Mouse (Mus musculus) T-helper 2 cell (primary cell): ENCODE measurements around the gene Mctp1.
"Not testable (repeated sequence)": the region's sequence is repeated elsewhere in the genome, so short reads cannot be mapped to it uniquely, and the experiment has no call there.

Experiments
- in situ Hi-C: fragments of 300-600 bp; cut with MboI, MseI; formaldehyde crosslinking; loops from one replicate; pipeline ENCODE4 v1.15.1; 2025; ENCODE audit warnings: high pct_unique_total_duplicates

The Mctp1 gene

DNA sequence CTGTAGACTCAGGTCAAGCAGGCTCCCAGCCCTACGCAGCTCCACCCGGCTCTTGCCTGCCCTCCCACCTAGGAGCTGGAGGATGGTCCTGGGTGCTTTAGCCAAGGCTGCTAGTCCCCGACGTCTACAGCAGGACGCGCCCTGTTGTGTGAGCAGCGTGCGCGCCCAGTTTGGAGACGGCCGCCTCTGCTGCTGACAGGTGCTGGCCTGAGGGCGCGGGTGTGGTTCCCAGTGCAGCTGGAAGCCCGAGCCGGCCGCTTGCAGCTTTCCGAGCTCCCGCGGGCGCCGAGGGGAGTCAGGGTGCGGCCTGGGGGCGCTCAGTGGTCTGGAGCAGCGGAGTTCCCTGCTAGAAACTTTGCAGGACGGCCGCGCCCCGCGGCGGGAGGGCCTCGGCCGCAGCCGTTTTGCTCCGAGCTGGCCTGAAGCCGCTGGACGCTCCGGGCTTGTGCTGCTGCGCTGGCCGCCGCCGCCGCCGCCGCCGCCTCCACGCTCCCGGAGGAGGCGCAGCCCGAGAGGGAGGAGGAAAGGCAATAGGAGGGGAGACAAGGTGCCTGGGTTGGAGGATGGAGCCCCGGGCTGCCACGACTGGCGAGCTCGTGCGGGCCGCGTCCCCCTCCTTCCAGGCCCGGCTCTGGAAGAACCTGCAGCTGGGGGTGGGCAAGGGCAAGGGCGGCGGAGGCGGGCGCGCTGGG lies at the start of gene Mctp1:
Mctp1 (plus strand) TSS at position 564 of the 692 bp plus-strand sequence.
- in situ Hi-C loops, result no loop called here

DNA sequence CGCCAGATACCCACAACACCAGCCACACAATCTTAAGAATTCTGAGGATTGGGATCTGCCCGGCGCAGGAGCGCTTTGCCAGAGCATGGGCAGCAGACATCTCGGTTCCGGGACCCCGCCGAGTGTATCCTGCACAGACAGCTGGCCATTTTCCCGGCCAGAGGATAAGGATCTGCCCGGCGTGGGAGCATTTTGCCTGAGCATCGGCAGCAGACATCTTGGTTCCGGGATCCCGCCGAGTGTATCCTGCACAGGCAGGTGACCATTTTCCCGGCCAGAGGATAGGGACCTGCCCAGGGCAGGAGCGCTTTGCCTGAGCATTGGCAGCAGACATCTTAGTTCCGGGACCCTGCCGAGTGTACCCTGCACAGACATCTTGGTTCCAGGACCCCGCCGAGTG lies 38.4 kb upstream of the Mctp1 start:
- in situ Hi-C loops, result not testable (repeated sequence)

DNA sequence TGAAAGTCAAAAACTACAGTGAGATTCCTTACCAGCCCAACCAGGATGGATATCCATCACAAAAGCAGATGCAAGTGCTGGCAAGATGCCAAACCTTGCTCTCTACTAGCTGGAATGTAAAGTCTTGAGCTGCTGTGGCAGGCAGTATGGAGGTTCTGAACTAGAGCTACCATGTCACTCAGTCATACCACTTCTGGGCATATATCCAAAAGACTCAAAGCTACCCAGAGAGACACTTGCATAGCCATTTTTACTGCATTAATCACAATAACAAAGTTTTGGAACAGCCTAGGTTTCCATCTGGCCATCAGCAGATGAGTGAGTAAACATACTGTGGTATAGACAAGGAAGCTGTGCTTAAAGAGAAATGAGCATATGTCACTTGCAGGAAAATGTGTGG lies 25.6 kb upstream of the Mctp1 start:
- in situ Hi-C loops, result no loop called here

DNA sequence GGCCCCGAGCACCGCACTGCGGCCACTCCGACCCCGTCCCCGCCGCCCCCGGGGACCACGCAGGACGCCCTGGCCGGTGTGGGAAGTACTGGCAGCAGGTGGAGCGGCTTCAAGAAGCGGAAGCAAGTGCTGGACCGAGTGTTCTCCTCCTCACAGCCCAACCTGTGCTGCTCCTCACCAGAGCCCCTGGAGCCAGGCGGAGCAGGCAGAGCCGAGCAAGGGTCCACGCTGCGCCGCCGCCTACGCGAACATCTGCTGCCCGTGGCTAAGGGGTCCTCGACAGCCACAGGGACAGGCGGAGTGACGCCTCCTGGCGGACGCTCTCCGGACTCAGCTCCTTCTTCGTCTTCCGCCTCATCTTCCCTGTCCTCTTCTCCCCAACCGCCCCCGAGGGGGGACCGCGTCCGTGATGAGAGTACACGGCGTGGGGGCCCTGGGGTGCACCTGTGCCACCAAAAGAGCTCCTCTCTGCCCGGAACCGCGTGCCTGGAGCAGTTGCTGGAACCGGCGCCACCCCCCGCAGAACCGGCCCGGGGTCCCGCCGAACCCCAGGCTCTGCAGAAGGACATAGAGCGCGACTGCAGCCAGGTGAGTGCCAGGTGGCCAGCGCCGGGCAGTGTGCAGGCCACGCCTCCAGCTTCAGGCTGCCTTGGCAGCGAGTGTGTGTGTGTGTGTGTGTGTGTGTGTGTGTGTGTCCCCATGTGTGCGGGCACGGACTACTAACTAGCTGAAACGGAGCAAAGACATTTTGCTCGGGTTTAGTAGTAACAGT lies 515 bp downstream of the Mctp1 start:
- in situ Hi-C loops, result no loop called here

DNA sequence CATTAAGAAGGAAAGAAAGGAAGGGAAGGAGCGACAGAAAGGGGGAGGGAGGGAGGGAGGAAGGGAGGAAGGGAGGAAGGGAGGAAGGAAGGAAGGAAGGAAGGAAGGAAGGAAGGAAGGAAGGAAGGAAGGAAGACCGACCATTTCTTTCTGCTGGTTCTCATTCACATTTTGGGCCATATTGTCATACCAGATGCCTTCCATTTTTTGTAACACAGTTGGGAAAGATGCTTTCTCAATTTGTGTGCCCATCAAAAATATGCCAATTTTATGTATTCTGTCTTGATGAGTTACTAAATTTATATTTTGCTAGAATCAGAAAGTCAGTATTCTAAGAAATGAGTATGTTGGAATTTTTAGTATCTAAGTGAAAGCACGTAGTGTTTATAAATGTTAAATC lies 4.3 kb downstream of the Mctp1 start:
- in situ Hi-C loops, result no loop called here

DNA sequence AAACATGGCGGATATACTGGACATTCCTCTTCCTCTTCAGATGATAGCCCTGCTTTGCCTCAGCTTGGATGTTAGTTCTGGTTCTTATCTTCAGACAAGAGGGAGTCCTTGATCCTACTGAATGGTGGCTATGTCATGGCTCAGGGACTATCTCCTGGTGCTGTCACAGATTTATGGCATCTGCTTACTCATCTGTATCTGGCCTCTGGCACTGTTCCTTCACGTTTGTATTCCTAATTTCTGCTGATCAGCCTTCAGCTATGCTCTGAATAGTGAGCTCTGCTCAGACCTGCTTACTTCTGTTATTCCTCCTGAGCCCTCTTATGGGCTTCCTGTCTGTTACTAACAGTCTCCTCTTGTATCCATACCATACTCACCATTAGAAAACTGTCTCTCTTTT lies 7.6 kb downstream of the Mctp1 start:
- in situ Hi-C loops, result no loop called here

DNA sequence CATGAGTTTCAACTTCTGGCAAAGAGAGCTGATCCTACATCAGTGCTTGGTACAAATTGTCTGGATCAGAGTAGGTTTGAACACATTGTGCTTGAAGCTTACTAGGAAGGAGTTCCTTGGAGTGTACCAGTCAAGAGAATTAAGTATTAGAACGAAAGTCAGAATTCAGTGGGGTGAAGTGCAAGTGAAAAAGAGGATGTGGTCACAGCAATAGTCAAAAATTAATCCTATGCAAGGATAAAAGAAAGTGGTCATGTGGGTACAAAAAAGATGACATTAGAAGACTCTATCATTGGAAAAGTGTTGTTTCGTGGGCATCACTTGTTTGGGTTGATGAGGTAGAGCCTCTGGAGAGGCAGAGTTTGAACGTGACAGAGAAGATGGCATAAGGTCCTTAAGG lies 8.8 kb downstream of the Mctp1 start:
- in situ Hi-C loops, result no loop called here

DNA sequence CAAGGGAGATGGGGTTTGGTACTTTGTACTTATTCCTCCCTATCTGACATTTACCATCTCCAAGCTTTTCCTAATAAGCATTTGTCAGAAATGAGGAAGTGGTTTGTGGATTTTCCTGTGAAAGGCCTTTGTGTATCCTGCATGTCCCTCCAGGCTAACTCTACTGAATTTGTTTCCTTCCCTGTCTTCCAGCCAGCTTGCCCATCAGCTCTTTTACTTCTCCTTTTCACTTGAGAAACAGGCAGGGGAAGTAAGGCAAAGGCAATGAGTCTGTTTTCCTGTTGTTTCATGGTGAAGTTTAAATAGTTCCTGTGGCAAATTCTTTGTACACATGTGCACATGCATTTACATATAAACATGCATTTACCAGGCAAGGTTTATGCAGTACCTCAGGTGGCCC lies 11.6 kb downstream of the Mctp1 start:
- in situ Hi-C loops, result no loop called here

DNA sequence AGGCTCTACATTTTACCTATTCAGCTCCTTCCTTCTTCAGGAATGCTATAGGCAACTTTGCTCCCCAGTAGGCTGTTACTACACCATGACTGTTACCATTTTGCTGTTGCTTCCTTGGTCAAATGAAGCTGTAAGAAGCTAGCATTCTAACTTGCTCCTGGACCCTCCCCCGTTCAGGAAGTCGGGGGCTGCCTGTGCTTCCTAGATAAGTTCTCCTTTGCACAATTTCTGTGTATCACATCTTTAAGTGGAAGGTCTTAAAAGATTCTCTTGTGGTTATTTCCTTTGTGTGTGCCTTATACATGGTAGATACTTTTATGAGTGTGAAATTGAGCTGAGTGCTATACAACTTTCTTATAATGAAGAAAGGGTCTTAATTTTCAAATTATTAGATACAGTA lies 25.0 kb downstream of the Mctp1 start:
- in situ Hi-C loops, result no loop called here

DNA sequence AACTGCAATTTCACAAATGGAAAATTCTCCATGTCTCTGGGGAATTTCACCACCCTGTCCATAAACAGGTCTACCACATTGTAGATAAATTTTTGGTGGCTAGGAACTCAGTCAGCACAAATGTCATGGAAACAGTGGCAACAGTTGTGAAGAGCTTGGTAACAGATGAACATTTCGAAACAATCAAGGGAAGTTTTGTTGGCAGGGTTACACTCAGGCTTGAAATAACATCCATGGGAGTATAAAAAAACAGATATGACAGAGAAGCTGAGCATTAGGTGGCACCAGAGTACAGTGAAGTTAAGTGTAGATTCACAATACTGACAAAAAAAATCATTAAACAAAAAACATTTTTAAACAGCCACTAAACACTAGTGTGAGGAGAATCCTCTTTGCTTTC lies 26.3 kb downstream of the Mctp1 start:
- in situ Hi-C loops, result no loop called here

DNA sequence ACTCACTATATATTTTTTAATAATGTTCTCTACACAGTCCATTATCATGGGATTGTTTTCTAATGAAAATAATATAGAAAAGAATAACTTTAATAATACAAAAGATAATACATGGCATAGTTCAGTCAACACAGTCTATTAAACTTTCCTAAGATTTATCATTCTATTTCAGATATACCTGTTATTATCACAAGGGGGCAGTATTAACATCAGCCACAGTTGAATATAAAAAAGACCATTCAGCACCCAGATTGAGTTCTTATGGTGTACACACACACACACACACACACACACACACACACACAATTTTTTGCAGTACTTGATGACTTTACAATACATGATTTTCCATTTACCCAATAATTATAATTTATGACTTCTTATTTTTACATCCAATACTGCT lies 31.0 kb downstream of the Mctp1 start:
- in situ Hi-C loops, result no loop called here

DNA sequence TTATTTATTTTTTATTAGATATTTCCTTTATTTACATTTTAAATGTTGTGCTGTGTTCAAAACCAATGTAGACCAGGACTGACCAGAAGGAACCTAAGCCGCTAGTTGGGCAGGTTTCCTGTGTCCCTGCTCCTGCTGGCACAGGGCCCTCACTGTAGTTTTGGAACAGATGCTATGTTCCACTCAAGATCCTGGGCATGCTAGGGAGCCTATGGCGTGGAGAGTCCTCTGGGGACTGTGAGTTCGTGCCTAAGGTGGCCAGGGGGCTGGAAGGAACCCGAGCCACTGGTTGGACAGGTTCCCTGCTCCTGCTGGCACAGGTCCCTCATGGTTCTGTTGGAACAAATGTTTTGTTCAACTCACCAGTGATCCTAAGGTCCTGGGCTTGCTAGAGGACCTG lies 35.8 kb downstream of the Mctp1 start:
- in situ Hi-C loops, result no loop called here

DNA sequence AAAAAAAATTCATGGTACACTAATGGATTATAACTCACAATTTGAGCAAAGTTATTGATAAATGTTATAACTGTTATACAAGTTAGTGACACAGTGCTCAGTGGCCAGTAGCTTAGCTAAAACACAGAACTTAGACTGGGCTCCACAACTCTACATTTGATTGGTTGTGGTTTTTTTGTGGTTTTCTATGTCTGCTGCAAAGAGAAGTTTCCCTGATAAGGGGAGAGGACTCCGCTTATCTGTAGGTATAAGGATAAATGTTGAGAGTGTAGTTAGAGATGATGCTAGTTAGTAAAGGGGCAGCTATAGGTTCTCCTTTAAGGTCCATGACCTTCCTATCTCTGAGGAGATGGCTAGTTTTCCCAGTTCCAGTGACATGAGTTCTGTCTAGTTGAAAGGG lies 36.7 kb downstream of the Mctp1 start:
- in situ Hi-C loops, result no loop called here

DNA sequence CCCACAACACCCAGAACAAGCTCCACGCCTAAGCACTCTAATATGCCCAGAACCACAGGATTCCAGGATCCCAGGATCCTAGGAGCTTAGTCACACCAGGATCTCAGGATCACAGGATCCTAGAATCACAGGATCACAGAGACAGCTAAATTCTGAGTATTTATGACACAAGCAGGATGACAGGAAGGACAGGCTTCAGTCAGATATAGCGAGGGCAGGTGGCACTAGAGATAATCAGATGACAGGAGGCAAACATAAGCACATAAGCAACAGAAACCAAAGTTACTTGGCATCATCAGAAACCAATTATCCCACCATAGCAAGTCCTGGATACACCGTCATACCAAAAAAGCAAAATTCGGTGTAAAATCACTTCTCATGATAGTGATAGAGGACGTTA lies 37.8 kb downstream of the Mctp1 start:
- in situ Hi-C loops, result no loop called here

DNA sequence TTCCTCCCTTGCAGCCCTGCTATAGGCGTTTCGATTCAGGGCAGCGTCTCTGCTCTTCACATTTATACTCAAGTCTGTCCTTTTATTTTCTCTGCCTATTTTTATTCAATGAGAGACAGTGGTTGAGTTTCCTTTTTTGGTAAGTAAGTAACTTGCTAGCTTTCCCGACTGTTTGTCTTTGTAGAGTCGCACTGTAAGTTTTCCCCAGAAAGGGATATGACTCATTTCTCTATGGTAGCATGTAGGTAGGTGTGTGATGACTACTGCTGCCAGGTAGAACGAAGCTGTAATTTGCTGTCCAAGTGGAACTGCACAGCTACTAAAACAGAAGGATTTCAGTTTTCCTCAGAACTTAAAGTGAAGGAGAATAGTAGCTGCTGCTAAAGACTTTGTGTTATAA lies 45.1 kb downstream of the Mctp1 start:
- in situ Hi-C loops, result no loop called here

DNA sequence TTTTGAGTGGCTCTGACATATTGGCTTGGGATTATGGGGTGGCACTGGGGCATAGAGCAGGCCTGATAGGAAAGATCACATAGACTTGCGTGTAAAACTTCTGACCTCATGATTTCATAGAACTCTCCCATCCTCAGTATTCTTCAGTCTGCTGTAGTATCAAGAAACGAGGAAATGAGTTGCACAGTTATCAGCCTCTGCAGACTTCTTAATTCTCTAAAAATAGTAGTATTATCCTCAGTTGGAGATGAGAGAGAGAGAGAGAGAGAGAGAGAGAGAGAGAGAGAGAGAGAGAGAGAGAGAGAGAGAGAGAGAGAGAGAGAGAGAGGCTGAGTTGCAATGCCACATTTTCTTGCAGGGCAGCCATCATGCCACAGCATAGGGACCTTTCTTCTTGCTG lies 45.6 kb downstream of the Mctp1 start:
- in situ Hi-C loops, result no loop called here

DNA sequence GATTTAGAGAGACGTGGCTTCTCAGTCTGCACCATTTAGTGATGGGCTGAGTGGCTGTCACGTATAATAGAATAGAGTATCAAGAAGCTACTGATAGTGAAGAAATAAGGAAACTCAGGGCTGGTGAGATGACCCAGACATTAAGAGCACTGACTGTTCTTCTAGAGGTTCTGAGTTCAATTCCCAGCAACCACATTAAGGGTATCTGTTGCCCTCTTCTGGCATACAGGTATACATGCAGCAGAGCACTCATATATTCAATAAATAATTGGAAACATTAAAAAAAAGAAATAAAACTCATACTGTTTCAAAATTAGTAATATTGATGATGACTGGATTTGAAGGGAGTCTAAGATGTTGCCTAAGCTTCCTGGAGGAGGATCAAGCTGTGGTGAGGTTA lies 47.6 kb downstream of the Mctp1 start:
- in situ Hi-C loops, result no loop called here

DNA sequence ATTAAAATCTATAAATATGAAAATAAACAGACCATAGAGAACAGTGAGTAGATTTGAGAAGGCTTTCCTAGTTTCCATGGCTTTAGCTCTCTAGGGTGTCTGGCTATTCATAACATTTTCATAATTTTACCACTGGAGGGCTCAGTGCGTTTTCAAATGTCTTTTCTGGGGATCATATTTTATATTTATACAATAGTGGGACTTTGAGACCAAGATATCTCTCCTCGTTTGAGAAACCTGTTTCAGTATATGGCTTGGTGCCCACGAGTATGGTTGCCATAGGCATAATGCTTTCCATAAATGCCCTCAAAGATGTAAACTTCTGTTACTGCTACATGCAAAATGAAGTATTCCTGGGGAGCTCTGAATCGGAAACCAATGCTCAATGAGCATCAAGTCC lies 49.1 kb downstream of the Mctp1 start:
- in situ Hi-C loops, result no loop called here

DNA sequence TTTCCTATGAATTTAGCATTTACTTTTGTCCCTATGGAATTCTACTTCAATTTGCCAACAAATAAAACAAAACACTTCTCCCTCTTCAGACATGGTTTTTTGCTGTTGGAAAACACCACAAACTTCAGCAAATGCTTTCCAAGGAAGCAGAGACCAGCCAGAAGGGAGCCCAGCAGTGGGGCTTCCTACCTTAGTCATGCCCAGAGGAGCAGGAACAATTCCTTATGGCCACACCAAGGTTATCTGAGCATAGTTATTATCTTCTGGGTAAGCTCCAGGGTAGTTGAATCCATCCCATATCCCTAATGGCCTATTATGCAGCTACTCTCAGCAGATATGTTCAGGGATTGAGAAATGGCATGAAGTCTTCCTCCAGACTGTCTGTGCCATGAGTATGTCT lies 52.1 kb downstream of the Mctp1 start:
- in situ Hi-C loops, result no loop called here

DNA sequence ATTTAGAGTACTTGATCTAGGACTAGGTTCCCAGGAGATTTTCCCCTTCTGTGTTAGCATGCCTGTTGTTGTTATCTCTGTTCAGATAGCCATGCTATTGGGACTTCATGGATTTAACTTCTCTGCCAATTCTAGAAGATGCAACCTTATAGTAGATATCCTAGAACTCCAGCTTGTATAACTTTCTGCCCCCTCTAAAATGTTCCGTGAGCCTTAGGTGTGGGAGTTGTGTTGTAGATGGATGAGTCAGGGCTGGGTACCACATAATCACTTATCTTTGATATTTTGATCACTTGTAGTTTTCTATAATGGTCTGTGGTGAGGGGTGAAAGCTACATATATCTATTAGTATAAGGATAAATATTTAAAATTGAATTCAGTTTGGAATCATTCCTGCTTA lies 54.4 kb downstream of the Mctp1 start:
- in situ Hi-C loops, result no loop called here

DNA sequence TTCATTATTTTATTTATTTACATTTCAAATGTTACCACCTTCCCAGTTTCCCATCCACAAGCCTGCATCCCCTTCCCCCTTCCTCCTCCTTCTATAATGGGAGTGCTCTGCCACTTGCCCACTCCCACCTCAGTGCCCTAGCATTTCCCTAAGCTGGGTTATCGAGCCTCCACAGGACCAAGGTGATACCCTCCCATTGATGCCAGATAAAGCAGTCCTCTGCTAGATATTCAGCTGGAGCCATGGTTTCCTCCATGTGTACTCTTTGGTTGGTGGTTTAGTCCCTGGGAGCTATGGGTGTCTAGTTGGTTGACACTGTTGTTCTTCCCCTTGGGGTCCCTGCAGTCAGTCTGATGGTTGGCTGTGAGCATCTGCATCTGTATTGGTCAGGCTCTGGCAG lies 61.7 kb downstream of the Mctp1 start:
- in situ Hi-C loops, result no loop called here

DNA sequence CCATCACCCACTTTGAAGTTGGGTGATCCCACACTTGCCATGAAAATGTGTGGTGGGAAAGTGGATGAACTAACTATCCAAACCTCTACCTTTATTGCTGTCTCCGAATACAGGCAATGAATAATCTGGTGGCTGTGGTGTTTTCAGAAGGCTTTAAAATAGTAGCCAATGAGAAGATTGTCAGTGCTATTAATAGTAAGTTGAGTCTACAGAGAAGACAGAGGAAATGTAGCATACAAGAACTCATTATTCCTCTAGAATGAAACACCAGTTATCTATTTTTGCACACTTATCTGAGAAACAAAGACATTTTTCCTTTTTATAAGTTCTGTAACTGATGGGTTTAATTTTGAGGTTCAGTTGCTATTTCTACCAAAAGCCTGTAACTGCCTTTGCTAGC lies 63.2 kb downstream of the Mctp1 start:
- in situ Hi-C loops, result no loop called here

DNA sequence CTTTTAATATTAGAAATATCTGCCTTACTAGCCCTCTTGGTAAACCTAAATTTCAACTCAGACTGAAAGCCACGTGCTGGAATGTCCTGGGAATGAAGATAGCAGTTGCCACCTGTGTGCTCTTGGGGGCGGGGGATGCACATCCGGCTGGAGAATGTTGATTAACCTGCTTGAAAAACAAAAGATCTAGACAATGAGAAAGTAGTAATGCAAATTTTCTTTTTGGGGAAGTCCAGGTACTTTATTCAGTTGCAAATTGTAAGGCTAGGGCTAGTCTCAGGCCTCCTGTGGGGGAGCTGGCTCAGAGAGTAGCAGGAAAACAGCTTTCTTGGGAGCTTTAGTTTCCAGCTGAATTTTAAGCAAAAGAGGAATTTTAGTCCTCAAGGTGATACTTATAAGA lies 67.2 kb downstream of the Mctp1 start:
- in situ Hi-C loops, result not testable (repeated sequence)

DNA sequence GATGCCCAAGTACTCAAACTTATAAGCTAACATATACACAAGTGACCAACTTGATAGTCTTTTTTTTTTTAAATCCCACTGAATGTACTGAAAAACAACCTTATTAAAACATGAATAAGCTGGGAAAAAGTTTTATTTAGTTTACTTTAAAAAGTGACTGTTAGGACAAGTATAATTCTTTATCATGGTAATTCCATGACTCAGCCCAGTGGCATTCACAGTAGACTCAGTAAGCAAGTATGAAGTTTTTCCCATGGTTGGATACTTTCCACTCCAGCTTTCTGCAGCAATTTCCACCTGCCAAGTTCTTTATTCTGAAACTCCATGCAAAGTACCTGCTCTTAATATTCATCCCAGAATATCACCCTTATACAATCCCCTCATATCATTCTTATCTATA lies 97.3 kb downstream of the Mctp1 start:
- in situ Hi-C loops, result no loop called here
